Mouse (Mus musculus): ENCODE data around the gene Supt16.

GRCm38 (mm10) chr14:52190740-52191359 is 6.4 kb downstream of the Supt16 start:
- peak; percentile 64 for TF ChIP-seq CTCF (conservative IDR thresholded peaks at IDR 0.05; ENCODE audit: low read length)
- TF ChIP-seq POU5F1 (IDR thresholded peaks at IDR 0.05; ENCODE audit: borderline replicate concordance, low read length), result no peak

All from E14TG2a.4 (cell line).